Mouse (Mus musculus) forebrain, embryonic 13.5 days (tissue): ENCODE data around the gene Ralb. TPM values are rescaled to one million over a fixed set of nuclear protein-coding genes. Genes with fewer than 3 reads are reported as not detected.
A peak's percentile ranks its signal among the peaks of the same experiment; 100 is the strongest.

ENCODE experiments used
- ATAC-seq: fragments of 200-750 bp; cut with Nextera tagmentation; 2 replicates; pipeline ENCODE4 v1.8.0; 2017
- H3K27ac ChIP-seq: fragments of 300-500 bp; sonication (generic); 2 replicates; pipeline ENCODE4 v1.5.1; 2015; ENCODE audit warnings: inconsistent platforms, mild to moderate bottlenecking, moderate library complexity
- H3K27me3 ChIP-seq: fragments of 300-500 bp; sonication (generic); 2 replicates; pipeline ENCODE4 v1.6.1; 2015; ENCODE audit warnings: mild to moderate bottlenecking, inconsistent platforms
- H3K36me3 ChIP-seq: fragments of 300-500 bp; sonication (generic); 2 replicates; pipeline ENCODE4 v1.6.1; 2015; ENCODE audit warnings: mild to moderate bottlenecking, inconsistent platforms; ENCODE audit not compliant: poor library complexity, severe bottlenecking
- H3K4me1 ChIP-seq: fragments of 300-500 bp; sonication (generic); 2 replicates; pipeline ENCODE4 v1.6.1; 2015; ENCODE audit warnings: inconsistent platforms
- H3K4me2 ChIP-seq: fragments of 300-500 bp; sonication (generic); 2 replicates; pipeline ENCODE4 v1.6.1; 2015; ENCODE audit warnings: inconsistent platforms, mild to moderate bottlenecking, moderate library complexity
- H3K4me3 ChIP-seq: fragments of 300-500 bp; sonication (generic); 2 replicates; pipeline ENCODE4 v1.5.1; 2015; ENCODE audit warnings: mild to moderate bottlenecking, inconsistent platforms
- H3K9ac ChIP-seq: fragments of 300-500 bp; sonication (generic); 2 replicates; pipeline ENCODE4 v1.6.1; 2015; ENCODE audit warnings: mild to moderate bottlenecking, inconsistent platforms
- H3K9me3 ChIP-seq: fragments of 300-500 bp; sonication (generic); replicated peaks from 2 replicates; pipeline ENCODE4 v1.6.1; 2016; ENCODE audit warnings: inconsistent platforms
- WGBS: fragments of 180-500 bp; shearing (Covaris S2); methylation state at CpG from one replicate; pipeline ENCODE4 v1.1.7; 2015; 5-methylcytosine and 5-hydroxymethylcytosine counted together
- polyA plus RNA-seq: library from polyadenylated mRNA; unstranded; fragments of >200 nt; fragmentation: Nextera tagmentation; extraction: Ambion mirVana; gene quantifications from 2 replicates; pipeline ENCODE4 v1.2.1, GENCODE M21; 2015

Gene Ralb
- polyA plus RNA-seq, 1 experiment from 2014 or later = 51.0 TPM

DNA sequence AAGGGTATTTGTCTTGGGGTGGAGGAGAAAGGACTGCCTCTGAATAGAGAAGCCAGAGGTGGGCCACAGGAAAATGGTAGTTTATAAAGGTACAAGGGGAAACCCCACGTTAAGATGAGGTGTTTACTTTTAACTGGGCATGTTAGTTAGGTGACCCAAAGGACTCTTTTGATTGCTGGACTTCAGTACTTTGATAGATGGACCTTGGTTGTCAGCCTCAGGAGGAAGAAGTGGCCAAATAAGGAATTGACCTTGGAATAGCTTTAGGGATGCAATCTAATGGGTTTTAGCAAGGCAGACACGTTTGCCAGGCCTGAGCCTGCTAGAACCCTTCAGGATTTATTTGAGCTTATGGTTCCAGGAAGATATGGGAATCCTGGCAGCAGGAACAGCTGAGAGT lies 34.7 kb upstream of the Ralb start:
- ATAC-seq = no peak
- Histone ChIP-seq H3K27me3 (no peaks in the 10 kb centered on the region), H3K9me3 (no peaks in the 10 kb centered on the region), H3K9ac (no peak overlapping the region), H3K4me1 (no peaks in the 10 kb centered on the region), H3K4me2 (no peak overlapping the region), H3K27ac (no peak overlapping the region), H3K4me3 (no peak overlapping the region), H3K36me3 (peaks cover 24% of the 10 kb centered on the region)
- 87% methylated on average over 2 of the region's 2 CpGs for WGBS

GRCm38 (mm10) chr1:119537651-119538050 lies 33.1 kb upstream of the Ralb start:
- Histone ChIP-seq H3K27me3 (no peaks in the 10 kb centered on the region), H3K9ac (no peak overlapping the region), H3K27ac (no peak overlapping the region), H3K4me3 (no peak overlapping the region), H3K4me1 (no peaks in the 10 kb centered on the region), H3K4me2 (no peak overlapping the region), H3K9me3 (no peaks in the 10 kb centered on the region), H3K36me3 (peaks cover 8% of the 10 kb centered on the region)
- ATAC-seq = no peak
- 80% methylated on average over 6 of the region's 6 CpGs for WGBS

- H3K27ac ChIP-seq = no peak overlapping the region
- H3K27me3 ChIP-seq = no peaks in the 10 kb centered on the region
- no peak overlapping the region for H3K9ac ChIP-seq
- H3K4me3 ChIP-seq = no peak overlapping the region
- WGBS = 89% methylated on average over 2 of the region's 2 CpGs
- no peaks in the 10 kb centered on the region for H3K9me3 ChIP-seq
- H3K4me2 ChIP-seq = no peak overlapping the region
- no peak for ATAC-seq
- 0 out of 2 replicates have a peak, but pooled peaks cover 3% of the 10 kb centered on the region for H3K36me3 ChIP-seq
- H3K4me1 ChIP-seq = no peaks in the 10 kb centered on the region
These were observed 31.5 kb upstream of the Ralb start for GRCm38 (mm10) chr1:119536122-119536521.

GRCm38 (mm10) chr1:119534341-119534740 lies 29.7 kb upstream of the Ralb start:
- 96% methylated on average over 5 of the region's 5 CpGs for WGBS
- H3K27me3 ChIP-seq = no peaks in the 10 kb centered on the region
- no peak overlapping the region for H3K4me3 ChIP-seq
- peaks cover 14% of the 10 kb centered on the region for H3K36me3 ChIP-seq
- H3K27ac ChIP-seq = no peak overlapping the region
- no peak for ATAC-seq
- H3K4me1 ChIP-seq = no peaks in the 10 kb centered on the region
- H3K4me2 ChIP-seq = no peak overlapping the region
- H3K9me3 ChIP-seq = no peaks in the 10 kb centered on the region
- H3K9ac ChIP-seq = no peak overlapping the region

DNA sequence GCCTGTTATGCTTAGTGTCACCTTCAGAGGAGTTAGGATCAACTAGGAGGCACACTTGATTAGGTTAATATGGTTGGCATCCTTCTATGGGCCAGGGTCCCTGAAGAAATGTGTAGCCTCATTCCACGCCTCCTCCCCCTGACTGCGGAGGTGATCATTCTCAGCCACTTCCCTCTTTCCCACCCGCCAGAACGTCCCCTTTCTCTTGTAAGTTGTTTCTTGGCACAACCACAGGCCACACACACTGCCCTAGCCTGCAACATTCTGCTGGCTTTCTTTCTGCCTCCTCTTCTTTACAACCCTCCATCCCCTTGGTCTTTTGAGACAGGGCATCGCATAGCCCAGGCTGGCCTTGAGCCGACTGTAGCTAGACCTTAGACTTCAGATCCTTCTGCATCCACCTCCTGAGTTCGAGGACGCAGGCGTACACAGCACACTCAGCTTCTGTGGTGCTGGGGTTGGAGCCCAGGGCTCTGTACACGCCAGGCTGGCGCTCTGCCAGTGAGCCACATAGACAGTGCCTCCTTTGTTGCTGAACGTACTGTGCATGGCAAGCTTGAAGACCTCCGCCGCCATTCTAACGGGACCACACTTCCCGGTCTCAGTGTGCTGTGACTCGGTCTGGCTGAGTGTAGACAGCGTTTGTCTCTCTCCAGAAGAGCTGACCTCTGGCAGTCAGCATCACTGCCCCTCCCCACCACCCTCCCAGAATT lies 28.7 kb upstream of the Ralb start:
- Histone ChIP-seq H3K9me3 (0 out of 2 replicates have a peak, but pooled peaks cover 6% of the 10 kb centered on the region), H3K4me3 (no peak overlapping the region), H3K36me3 (peaks cover 22% of the 10 kb centered on the region), H3K4me2 (no peak overlapping the region), H3K27me3 (no peaks in the 10 kb centered on the region), H3K4me1 (no peaks in the 10 kb centered on the region), H3K9ac (no peak overlapping the region), H3K27ac (peak overlapping the region; percentile 19; the same call in 1 of the 2 replicates)
- WGBS = 66% methylated on average over 18 of the region's 18 CpGs
- ATAC-seq = peak; percentile 81

GRCm38 (mm10) chr1:119532165-119532564 lies 27.6 kb upstream of the Ralb start:
- no peak overlapping the region for H3K4me3 ChIP-seq
- peaks cover 32% of the 10 kb centered on the region for H3K36me3 ChIP-seq
- no peak overlapping the region for H3K9ac ChIP-seq
- 95% methylated on average over 6 of the region's 6 CpGs for WGBS
- no peak overlapping the region for H3K4me2 ChIP-seq
- 0 out of 2 replicates have a peak, but pooled peaks cover 6% of the 10 kb centered on the region for H3K9me3 ChIP-seq
- no peak for ATAC-seq
- no peak overlapping the region for H3K27ac ChIP-seq
- peaks cover 5% of the 10 kb centered on the region; the same call in 1 of the 2 replicates for H3K4me1 ChIP-seq
- no peaks in the 10 kb centered on the region for H3K27me3 ChIP-seq

- Histone ChIP-seq H3K9ac (no peak overlapping the region), H3K36me3 (peaks cover 36% of the 10 kb centered on the region), H3K27me3 (no peaks in the 10 kb centered on the region), H3K4me2 (no peak overlapping the region), H3K9me3 (0 out of 2 replicates have a peak, but pooled peaks cover 6% of the 10 kb centered on the region), H3K4me3 (no peak overlapping the region), H3K4me1 (peaks cover 12% of the 10 kb centered on the region), H3K27ac (no peak overlapping the region)
- WGBS = 94% methylated on average over 13 of the region's 13 CpGs
- no peak for ATAC-seq
These were observed 26.3 kb upstream of the Ralb start for GRCm38 (mm10) chr1:119530941-119531340.

DNA sequence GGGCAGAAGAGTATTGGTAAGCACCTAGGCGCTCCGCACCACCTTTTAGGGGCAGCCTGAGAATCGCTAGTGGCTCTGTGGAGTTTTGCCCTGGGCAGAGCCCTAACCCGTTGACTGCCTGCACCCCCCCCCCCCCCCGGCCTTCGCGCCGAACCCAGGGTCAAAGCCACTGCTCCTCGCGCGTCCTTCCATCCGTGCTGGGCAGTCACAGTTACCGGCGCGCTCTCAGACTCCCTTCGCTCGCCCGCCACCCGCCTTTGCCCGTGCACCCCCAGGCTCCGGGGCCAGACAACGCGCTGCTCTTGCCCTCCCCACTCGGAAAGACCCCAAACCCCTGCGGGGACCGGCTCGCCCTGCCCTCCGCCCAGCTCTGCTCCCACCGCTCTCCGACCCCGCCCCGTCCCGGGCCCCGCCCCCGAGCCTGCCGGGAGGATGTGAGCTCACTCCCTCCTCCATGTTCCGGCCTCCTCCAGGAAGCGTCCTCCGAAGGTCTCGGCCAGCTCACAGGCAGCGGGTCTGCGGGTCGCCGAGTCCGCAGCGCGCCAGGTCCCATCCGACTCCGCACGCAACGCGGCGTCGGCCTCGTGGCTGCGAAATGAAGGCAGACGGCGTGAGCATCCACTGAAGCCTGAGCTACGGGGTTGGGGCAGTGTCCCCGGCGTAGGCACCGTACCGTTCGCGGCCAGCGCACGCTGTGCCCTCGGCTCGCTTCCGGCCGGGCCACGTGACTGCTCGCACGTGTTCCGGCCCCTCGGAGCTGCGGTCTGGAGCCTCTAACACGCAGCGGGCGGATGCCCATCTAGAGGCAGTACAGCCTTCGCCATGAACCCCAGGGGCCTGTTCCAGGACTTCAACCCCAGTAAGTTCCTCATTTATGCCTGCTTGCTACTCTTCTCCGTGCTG lies 21.3 kb upstream of the Ralb start, which contains the start of gene Tmem185b:
Gene Tmem185b, plus strand, starts transcription at position 472 of the 903 bp plus-strand sequence.
- H3K36me3 ChIP-seq = peaks cover 36% of the 10 kb centered on the region
- H3K4me1 ChIP-seq = peaks cover 24% of the 10 kb centered on the region
- peak; percentile 98 for ATAC-seq
- peak within 1 kb of the TSS; percentile 85 for H3K4me2 ChIP-seq
- H3K9me3 ChIP-seq = 0 out of 2 replicates have a peak, but pooled peaks cover 6% of the 10 kb centered on the region
- peak within 1 kb of the TSS; percentile 71 for H3K4me3 ChIP-seq
- 2% methylated on average over 75 of the region's 82 CpGs for WGBS
- peak within 1 kb of the TSS; percentile 83 for H3K9ac ChIP-seq
- H3K27me3 ChIP-seq = no peaks in the 10 kb centered on the region
- peak within 1 kb of the TSS; percentile 69 for H3K27ac ChIP-seq

GRCm38 (mm10) chr1:119525004-119525444 lies 20.4 kb upstream of the Ralb start:
- Histone ChIP-seq H3K4me1 (peaks cover 24% of the 10 kb centered on the region), H3K9me3 (0 out of 2 replicates have a peak, but pooled peaks cover 6% of the 10 kb centered on the region), H3K4me3 (peak overlapping the region; percentile 71), H3K4me2 (peak overlapping the region; percentile 85), H3K9ac (peak overlapping the region; percentile 83), H3K27me3 (no peaks in the 10 kb centered on the region), H3K27ac (peak overlapping the region; percentile 31), H3K36me3 (peaks cover 32% of the 10 kb centered on the region)
- 2% methylated on average over 5 of the region's 5 CpGs for WGBS
- ATAC-seq = no peak

- 93% methylated on average over 7 of the region's 7 CpGs for WGBS
- Histone ChIP-seq H3K4me2 (no peak overlapping the region), H3K4me3 (no peak overlapping the region), H3K9ac (no peak overlapping the region), H3K27me3 (no peaks in the 10 kb centered on the region), H3K4me1 (peaks cover 24% of the 10 kb centered on the region), H3K36me3 (peaks cover 20% of the 10 kb centered on the region), H3K9me3 (0 out of 2 replicates have a peak, but pooled peaks cover 2% of the 10 kb centered on the region), H3K27ac (0 out of 2 replicates have a peak overlapping the region, but pooled peaks have one; percentile 10)
- no peak for ATAC-seq
These were observed 19.2 kb upstream of the Ralb start for GRCm38 (mm10) chr1:119523826-119524225.

GRCm38 (mm10) chr1:119523369-119523768 lies 18.8 kb upstream of the Ralb start:
- Histone ChIP-seq H3K27ac (no peak overlapping the region), H3K4me2 (no peak overlapping the region), H3K9me3 (no peaks in the 10 kb centered on the region), H3K9ac (no peak overlapping the region), H3K4me1 (peaks cover 24% of the 10 kb centered on the region), H3K36me3 (peaks cover 16% of the 10 kb centered on the region), H3K4me3 (no peak overlapping the region), H3K27me3 (no peaks in the 10 kb centered on the region)
- no peak for ATAC-seq
- WGBS = 82% methylated on average over 7 of the region's 7 CpGs

- H3K9ac ChIP-seq = no peak overlapping the region
- WGBS = 91% methylated on average over 4 of the region's 4 CpGs
- H3K27me3 ChIP-seq = no peaks in the 10 kb centered on the region
- H3K9me3 ChIP-seq = no peaks in the 10 kb centered on the region
- H3K36me3 ChIP-seq = peaks cover 10% of the 10 kb centered on the region
- ATAC-seq = no peak
- H3K4me2 ChIP-seq = no peak overlapping the region
- no peak overlapping the region for H3K4me3 ChIP-seq
- H3K4me1 ChIP-seq = peaks cover 24% of the 10 kb centered on the region
- no peak overlapping the region for H3K27ac ChIP-seq
These were observed 18.1 kb upstream of the Ralb start for GRCm38 (mm10) chr1:119522726-119523125.
